Mouse (Mus musculus): Measurements from ENCODE around the gene Gapdhs.

The Gapdhs gene

GRCm38 (mm10) chr7:30681897-30682296 lies 61.6 kb downstream of the Gapdhs start:
- no peak for DNase-seq (ENCODE audit: low spot score in 2 of 2)
